Mouse (Mus musculus): ENCODE results near the gene Gm19345. TPM values are rescaled to one million over a fixed set of nuclear protein-coding genes. Genes with fewer than 3 reads are reported as not detected.
A peak's percentile ranks its signal among the peaks of the same experiment; 100 is the strongest.

Gm19345 gene
- total RNA-seq, 2 experiments from 2014 or later: not detected

GRCm38 (mm10) chr7:19818875-19819274 lies 32.9 kb upstream of the Gm19345 start:
- DNase-seq: no peak
- H3K4me3 ChIP-seq: no peak overlapping the region
- TF ChIP-seq CTCF (IDR thresholded peaks at IDR 0.05): no peak
- H3K27ac ChIP-seq: no peak overlapping the region
- intact Hi-C loops (cut with DNase I): no loop called here

GRCm38 (mm10) chr7:19820347-19821048 lies 31.3 kb upstream of the Gm19345 start:
- no peak for DNase-seq
- Histone ChIP-seq H3K4me3 (no peak overlapping the region), H3K27ac (no peak overlapping the region)
- intact Hi-C loops (cut with DNase I): no loop called here
- TF ChIP-seq CTCF (IDR thresholded peaks at IDR 0.05): peak; percentile 17; the same call in 1 of the 2 replicates

GRCm38 (mm10) chr7:19821633-19822032 lies 30.2 kb upstream of the Gm19345 start:
- no peak for DNase-seq
- intact Hi-C loops (cut with DNase I): no loop called here
- Histone ChIP-seq H3K27ac (peak overlapping the region; percentile 86), H3K4me3 (peak overlapping the region; percentile 79)
- no peak for TF ChIP-seq CTCF (IDR thresholded peaks at IDR 0.05)

- Histone ChIP-seq H3K4me3 (peak overlapping the region; percentile 79), H3K27ac (peak overlapping the region; percentile 86)
- intact Hi-C loops (cut with DNase I): no loop called here
- DNase-seq: peak; percentile 31
- TF ChIP-seq CTCF (IDR thresholded peaks at IDR 0.05): no peak
Observed at GRCm38 (mm10) chr7:19822193-19822592, 29.6 kb upstream of the Gm19345 start.

GRCm38 (mm10) chr7:19822604-19823058 lies 29.2 kb upstream of the Gm19345 start, which contains the start of gene Bcl3:
Gene Bcl3 (minus strand): TSS chr7:19822770.
- DNase-seq: peak; percentile 83
- peak within 1 kb of the TSS; percentile 86 for H3K27ac ChIP-seq
- intact Hi-C loops (cut with DNase I): no loop called here
- TF ChIP-seq CTCF (IDR thresholded peaks at IDR 0.05): no peak
- peak within 1 kb of the TSS; percentile 79 for H3K4me3 ChIP-seq

GRCm38 (mm10) chr7:19823256-19824181 lies 28.3 kb upstream of the Gm19345 start:
- peak overlapping the region; percentile 86 for H3K27ac ChIP-seq
- intact Hi-C loops (cut with DNase I): no loop called here
- DNase-seq: no peak
- no peak for TF ChIP-seq CTCF (IDR thresholded peaks at IDR 0.05)
- H3K4me3 ChIP-seq: peak overlapping the region; percentile 79

- TF ChIP-seq CTCF (IDR thresholded peaks at IDR 0.05): no peak
- DNase-seq: peak; percentile 94
- Histone ChIP-seq H3K27ac (peak overlapping the region; percentile 86), H3K4me3 (peak overlapping the region; percentile 44)
- intact Hi-C loops (cut with DNase I): no loop called here
Observed at GRCm38 (mm10) chr7:19824182-19824973, 27.4 kb upstream of the Gm19345 start.

- no peak for TF ChIP-seq CTCF (IDR thresholded peaks at IDR 0.05)
- Histone ChIP-seq H3K4me3 (no peak overlapping the region), H3K27ac (peak overlapping the region; percentile 17)
- peak; percentile 63 for DNase-seq
- intact Hi-C loops (cut with DNase I): no loop called here
Observed at GRCm38 (mm10) chr7:19826756-19827155, 25.0 kb upstream of the Gm19345 start.

- intact Hi-C loops (cut with DNase I): loop anchor here (2.0 kb wide), 1 partner anchor 19 kb away; no protein-coding TSS in a partner anchor
- DNase-seq: no peak
- TF ChIP-seq CTCF (IDR thresholded peaks at IDR 0.05): no peak
- H3K4me3 ChIP-seq: no peak overlapping the region
- 0 out of 2 replicates have a peak overlapping the region, but pooled peaks have one; percentile 82 for H3K27ac ChIP-seq
Observed at GRCm38 (mm10) chr7:19829694-19830093, 22.1 kb upstream of the Gm19345 start.

- DNase-seq: peak; percentile 97
- Histone ChIP-seq H3K27ac (peak overlapping the region; percentile 82), H3K4me3 (peak overlapping the region; percentile 21)
- intact Hi-C loops (cut with DNase I): loop anchor here (2.0 kb wide), 1 partner anchor 20 kb away; no protein-coding TSS in a partner anchor
- no peak for TF ChIP-seq CTCF (IDR thresholded peaks at IDR 0.05)
Observed at GRCm38 (mm10) chr7:19830682-19831156, 21.1 kb upstream of the Gm19345 start.

GRCm38 (mm10) chr7:19831837-19832236 lies 20.0 kb upstream of the Gm19345 start:
- intact Hi-C loops (cut with DNase I): loop anchor here (2.0 kb wide), 1 partner anchor 21 kb away; no protein-coding TSS in a partner anchor
- TF ChIP-seq CTCF (IDR thresholded peaks at IDR 0.05): no peak
- peak overlapping the region; percentile 82 for H3K27ac ChIP-seq
- H3K4me3 ChIP-seq: no peak overlapping the region
- peak; percentile 44 for DNase-seq

- DNase-seq: no peak
- intact Hi-C loops (cut with DNase I): no loop called here
Observed at GRCm38 (mm10) chr7:19834055-19834454, 17.7 kb upstream of the Gm19345 start.

More at GRCm38 (mm10) chr7:19834055-19834454, 17.7 kb upstream of the Gm19345 start:
- peak; percentile 24; the same call in 1 of the 2 replicates for TF ChIP-seq CTCF (IDR thresholded peaks at IDR 0.05)
- Histone ChIP-seq H3K27ac (no peak overlapping the region), H3K4me3 (no peak overlapping the region)

Data from gastrocnemius, adult 2 months (tissue).